Mouse (Mus musculus) left cerebral cortex, adult 9 months (tissue): ENCODE measurements at regions not wholly inside any gene's neighbourhood (a gene's known extent, or its start where the extent isn't known, plus 50 kb on each side); places are given as distances from the start of the nearest gene placed in this dataset.

ENCODE experiments used
- DNase-seq, 2 experiments: peaks; one replicate each; pipeline ENCODE4 v3.0.0; 2022; ENCODE audit warnings: low spot score in 2 of 2

DNA sequence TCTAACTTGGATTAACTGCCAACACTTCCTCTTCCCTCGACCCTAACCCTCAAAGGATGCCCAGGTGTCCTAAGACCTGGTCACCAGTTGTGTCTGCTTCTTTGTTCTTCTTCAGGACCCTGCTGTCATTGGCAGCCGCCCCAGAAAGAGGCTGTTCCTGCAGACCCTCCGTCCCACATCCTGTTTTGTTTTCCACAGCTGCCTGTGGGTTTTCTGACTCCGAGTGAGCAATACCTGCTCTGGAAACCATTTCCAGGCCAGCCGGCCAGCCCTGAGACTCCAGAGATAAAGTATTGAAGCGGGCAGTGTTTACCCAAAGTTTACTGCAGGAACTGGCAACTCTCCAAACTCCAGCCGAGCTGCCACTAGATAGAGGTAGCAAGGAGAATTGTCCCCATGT, 337.2 kb upstream of the Noct start:
- DNase-seq, result no peak

DNA sequence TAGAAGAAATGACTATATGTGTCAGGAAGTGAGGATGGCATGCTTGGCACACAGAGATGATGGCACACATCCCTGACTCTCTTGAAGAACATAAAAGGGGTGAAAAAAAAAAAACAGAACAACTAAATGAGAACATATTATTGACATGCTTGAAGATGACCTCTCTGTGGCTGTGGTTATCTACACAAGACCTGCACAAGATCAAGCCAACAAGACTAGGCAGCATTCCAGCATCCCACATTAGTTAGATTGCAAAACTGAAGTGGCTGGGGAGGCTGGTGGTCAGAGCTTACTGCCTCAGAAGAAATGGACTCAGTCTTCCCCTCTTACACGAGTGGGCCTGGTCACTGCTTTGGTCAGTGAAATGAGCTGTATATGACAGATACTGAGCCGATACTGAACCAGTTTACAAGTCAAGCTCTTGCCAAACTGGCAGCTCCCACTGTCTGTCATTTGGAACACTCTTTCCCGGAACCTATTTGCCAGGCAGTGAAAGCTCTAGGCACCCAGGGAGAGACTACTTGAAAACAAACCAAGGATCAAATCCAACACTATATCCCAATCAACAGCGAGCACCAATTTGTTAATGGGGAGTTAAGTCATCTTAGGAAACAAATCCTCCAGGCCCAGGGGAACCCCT, 335.6 kb upstream of the Noct start:
- DNase-seq, result no peak

DNA sequence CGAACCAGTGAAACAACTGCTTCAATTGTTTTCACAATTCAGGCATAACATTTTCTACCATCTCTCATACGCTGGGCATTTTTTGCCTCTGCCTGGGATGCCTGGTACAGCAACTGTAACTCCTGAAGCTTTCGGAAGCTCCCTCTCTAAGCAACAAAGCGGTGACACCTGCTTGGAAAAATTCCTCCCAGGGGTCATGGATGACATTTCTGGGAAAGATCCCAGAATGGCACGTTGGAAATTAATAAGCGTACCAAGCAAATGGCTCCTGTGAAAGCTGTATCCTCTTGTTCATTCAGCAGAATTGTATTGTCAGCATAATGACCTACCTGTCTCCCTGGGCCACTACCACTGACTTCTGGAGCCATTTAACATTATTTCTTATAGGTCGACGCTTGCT, 333.7 kb upstream of the Noct start:
- no peak for DNase-seq

DNA sequence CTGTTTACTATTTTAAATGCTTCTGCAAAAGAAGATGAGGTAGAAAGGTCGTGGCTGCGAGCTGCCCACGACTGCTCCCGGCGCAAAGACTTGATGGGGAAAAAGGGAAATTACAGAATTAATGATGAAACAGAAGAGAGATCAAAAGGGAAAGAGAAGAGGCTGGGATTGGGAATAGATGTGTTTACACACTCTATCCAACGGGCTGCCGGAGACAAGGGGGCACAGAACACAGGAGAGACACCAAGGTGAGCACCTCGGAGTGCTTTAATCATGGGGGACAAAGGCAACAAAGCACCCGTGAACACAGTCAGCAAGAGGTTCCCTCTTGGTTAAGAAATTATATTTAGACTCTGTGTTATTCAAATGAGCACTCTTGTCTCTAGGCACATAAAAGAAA, 326.1 kb upstream of the Noct start:
- DNase-seq, result no peak

DNA sequence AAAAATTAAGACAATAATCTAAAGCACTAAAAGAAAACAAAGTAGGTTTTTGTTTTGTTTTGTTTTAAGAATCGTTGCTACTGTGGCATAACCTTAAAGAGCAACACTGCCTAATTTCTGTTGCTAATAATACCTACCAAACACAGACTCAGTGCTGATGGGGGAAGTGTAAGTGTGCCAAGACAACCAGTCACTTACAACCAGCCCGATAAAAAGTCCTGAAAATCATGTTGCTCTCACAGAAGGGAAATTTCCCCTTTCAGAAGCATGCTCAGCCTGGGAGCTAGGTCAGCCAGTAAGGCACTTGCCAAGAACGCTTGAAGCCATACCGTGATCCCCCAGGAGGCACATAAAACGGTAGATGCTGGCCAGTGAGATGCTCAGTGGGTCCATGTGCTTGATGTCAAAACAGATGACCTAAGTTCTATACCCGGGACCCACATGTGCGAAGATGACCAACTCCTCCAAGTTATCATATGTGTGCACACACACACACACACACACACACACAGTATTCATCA, 324.4 kb upstream of the Noct start:
- DNase-seq, result no peak

DNA sequence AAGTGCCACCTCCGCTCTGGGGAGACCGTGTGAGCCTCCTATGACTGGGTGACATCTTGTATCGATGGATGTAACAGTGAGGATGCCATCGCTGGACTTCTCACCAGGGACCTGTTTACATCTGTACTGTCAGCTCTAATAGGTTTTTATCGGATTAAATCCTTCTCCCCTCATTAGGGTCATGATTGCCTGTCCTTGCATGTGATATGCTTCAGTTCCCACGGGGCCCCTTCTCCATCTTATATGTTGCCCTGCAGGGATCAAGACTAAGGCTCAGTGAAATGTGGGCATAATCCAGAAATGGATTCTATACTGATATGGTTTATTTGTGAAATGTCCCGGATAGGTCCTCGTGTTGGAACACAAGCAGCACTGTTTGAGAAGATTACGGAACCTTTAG, 323.7 kb upstream of the Noct start:
- DNase-seq, result no peak

DNA sequence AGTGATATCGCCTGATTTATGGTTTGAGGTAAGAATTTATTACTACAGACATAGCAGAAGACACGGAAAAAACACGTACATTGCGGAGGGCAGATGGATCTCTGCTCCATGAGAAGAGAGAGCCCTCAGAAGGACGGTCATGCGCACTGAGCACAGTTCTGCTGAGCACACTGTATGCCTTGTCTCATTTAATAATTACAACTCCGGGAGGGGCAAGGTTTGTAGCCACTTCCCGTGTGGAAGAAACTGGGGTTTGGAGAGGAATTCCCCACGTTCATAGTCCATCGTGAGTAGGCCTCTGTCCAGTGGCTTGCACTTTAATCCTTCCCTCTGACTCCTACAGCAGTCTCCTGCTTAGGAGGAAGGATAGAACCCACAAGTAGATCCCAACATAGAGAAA, 322.9 kb upstream of the Noct start:
- DNase-seq, result no peak

DNA sequence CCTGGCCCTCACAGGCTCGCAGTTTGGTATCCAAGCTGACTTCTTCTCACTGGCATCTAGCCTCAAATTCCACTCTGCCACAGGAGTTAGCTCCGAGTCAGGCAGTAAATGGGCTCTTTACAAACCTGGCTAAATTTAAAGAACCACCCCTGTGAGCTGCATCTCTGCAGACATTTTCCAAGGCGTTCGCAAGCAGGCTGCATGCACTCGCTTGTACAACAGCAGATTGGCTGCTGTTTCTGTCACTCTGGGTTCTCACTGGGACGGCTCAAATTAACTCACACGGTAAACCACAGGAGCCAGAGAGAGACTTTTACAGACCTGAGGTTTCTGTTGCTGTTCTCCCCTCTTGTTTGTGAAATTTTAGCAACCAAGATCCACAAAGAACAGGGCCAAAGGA, 321.3 kb upstream of the Noct start:
- DNase-seq, result peak in 1 of 2 experiments; percentile 69

DNA sequence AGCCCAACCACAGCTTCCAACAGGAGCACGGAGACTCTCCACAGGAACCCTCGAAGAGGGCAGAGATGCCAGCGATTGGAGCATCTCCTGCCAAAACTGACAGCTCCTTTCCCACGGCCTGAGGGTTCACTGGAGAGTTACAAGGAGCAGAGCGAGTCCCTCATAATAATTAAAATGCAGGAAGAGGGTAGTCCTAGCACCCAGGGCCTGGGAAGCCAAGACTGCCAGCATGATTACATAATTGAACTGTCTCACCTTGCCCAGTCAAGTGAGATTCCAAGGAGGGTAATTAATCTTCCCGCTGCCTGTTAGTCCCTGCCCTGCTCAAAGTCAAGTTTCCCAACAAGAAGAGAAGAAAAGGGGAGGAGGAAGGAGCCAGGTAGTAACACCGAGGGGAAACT, 319.5 kb upstream of the Noct start:
- no peak for DNase-seq

DNA sequence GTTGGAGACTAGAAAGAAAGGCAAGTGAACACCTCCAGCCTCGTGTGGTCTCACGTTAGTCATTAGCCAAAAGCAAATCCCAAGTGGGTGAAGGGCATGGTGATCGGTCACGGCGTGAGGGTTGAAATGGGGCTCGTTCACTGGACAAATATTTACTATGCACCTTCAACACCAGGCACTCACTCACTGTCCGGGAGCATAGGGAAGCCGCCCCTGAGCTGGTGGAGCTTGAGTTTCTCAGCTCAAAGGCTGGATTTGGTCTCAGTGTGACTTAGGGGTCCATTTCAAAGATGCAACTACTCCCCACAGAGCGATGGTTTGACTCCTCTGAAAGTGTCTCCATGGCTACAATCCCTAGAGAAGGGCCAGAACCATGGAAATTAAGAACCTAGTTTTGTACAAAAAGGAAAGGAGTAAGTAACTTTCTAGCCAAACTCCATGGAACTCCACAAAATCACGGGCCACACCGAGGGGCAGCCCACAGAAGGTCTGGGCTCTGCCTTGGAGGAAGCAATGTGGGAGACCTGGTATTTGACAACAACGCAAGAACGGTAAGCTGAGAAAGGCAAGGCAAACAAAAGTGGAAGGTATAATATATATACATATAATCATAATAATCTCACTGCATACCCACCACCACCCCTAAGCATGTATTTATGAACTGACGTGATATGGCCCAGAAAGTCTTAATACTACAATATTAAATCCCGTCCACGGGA, 318.8 kb upstream of the Noct start:
- DNase-seq, result no peak

DNA sequence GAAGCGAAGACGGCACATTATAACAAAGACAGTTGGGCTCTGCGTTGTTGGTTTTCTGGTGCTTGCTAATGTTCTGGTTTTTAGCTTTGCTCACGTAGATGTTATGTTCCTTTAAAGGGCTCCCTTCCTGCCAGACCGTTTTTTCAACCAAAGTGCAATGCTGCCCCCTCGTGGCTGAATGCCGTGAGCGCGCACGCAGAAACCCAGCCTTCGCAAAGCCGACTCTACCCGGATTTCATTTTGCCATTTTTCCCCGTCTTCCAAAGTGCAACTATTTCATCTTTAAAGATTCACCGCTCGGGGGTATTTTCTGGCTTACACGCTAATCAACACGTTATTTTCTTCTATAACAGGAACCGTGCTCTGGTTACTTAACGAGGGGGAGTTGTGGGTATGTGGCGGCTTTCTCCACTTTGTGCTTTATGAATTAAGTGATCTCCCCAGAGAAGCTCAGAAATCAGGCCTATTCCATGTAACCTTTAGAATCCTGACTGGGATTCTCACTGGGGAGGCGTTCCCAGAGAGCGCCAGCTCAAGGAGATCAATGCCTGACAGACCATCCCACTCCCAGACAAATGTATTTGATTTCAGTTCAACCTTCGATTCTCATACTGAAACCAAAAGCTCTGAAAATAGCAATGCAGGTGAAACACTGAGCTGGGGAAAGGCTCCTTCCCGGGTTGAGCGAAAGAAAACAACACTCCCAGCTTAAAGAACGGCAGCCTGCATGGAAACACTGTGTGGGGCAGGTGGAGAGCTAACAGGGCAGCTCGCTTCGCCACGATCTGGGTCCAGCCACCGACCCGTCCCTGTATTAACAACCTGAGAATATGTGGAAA, 318.0 kb upstream of the Noct start:
- DNase-seq, result peak; percentile 77 to 96

DNA sequence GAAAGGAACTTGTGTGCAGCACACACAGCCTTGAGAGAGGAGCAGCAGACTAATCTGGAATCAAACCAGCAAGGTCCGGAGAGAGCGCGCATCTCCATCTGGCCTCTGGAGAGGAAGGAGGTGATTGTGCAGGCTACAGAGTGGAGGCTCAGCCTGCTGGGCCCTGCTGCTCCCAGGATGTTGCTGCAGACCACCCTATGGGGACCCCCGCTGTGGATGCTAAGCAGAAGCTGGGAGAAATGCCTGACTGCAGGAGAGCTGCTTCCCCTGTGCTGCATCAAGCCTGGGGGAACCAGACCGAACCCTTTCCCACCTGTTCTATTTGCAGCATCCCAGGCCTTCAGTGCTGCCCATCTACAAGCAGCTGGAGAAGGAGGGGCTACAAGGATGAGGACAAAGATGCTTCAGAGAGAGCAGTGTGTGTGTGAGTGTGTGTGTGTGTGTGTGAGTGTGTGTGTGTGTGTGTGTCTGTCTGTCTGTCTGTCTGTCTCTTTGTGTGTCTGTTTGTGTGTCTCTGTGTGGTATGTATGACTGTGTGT, 311.2 kb upstream of the Noct start:
- DNase-seq, result no peak

DNA sequence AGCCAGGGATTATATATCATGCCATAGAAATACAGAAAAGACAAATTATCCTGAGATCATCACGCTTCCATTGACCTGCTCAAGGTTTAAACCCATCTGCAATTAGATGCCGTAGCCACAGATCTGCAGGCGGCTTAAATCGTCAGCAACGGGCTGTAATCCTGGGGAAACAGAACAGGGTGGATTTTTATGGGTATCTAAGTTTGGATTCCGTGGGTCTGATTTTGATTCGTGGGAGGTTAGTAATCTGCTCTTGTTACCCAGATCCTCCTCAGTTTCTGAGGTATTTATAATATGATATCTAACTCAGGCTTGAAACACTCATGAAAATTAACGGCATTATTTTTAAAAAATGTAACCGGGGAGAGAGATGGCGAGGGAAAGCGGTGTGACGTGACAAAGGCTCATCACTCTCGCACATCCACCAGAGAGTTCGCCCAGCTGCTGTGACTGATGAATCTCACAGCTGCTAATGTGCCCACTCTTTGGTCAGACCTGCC, 309.3 kb upstream of the Noct start:
- DNase-seq, result peak in 1 of 2 experiments; percentile 20

DNA sequence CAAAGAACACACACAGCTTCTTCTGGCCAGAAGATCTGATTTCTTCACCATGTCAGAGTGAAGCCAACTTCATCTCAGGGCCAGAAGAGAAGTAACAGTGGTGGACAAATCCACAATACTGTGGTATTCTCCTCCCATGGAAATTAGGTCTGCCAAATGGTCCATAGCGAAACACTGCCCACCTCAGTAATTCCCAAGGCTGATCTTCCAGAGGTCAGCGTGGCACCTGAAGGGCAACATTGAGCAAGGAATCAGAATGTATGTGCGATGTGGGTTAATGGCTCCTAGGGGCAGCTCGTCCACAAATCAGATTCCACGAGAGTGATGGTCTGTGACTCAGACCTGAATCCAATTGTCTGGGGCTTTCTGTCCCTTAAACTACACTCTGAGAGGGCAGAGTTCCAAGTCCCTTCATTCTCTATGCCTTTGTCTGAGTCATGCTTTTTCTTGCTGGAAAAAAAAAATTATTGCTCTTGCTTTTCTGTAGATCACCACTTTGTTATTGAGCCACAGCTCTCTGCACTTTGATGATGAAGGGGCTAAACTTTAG, 307.9 kb upstream of the Noct start:
- DNase-seq, result no peak

DNA sequence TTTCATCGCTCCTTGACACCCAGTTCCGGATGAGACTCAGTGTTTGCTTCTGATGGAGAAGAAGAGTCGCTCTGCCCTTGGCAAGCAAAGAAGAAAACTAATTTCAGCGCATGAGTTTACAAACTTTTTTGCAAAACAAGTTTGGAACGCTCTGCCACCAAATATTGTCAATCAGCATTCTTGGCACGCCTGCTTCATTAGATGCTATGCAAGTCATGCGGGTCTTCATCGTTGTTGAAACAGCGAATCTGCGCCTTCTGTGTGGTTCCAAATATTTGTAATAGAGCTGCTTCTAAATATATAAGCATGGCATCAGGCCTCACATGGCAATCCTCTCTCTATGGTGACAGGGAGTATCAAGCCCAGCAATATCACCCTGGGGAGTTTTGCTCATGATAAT, 301.9 kb upstream of the Noct start:
- no peak for DNase-seq

DNA sequence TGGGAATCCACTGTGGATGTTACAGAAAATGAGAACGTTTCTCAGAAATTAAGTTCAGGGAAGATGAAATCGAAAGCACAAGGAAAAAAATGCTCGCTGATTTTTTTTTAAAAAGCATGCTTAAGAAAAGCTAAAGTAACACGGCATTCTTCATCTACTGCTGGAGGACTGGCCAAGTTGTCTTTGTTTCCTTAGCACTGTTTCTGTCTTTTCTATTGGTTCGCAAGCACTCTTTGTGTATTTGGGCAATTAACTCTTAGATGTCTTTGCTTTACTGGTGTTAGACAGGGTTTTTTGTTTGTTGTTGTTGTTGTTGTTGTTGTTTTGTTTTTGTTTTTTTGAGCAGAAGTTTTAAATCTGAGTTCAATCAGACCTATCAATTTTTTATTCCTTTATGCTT, 301.4 kb upstream of the Noct start:
- DNase-seq, result no peak

DNA sequence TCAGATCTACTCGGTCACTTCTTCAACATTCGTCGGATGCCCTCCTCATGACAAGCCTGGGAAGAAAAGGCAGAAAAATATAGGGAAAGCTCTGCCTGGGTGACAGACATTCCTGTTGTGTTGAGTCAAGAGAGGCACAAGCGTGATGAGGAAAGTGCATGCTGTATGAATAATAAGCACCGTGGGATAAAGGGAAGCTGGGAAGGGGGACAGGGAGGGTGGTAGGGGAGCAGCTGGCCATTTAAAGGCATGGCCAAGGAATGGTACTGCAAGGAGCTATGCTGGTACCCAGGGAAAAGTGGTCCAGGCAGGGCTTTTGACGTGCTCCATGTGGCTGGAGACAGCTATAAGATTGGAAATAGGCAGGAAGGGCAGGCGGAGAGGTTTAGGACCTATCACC, 300.9 kb upstream of the Noct start:
- no peak for DNase-seq

DNA sequence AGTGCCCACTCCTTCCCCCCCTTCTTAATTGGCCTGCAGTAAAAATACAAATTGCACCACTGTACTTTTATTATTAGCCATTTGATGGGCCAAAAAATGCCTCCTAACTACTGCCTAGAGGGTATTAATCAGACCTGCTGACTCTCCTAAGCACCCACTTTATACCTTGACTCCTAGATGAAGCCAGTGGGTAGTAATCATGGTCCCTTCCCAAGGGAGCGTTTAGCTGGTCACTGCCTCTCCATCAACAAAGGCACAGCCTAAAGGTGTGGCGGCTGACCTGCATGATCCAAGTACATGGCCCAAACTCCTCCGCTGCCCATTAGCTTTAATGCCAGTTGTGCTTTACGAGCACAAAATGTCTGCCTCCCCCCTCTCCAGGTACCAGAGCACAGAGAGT, 296.9 kb upstream of the Noct start:
- no peak for DNase-seq

DNA sequence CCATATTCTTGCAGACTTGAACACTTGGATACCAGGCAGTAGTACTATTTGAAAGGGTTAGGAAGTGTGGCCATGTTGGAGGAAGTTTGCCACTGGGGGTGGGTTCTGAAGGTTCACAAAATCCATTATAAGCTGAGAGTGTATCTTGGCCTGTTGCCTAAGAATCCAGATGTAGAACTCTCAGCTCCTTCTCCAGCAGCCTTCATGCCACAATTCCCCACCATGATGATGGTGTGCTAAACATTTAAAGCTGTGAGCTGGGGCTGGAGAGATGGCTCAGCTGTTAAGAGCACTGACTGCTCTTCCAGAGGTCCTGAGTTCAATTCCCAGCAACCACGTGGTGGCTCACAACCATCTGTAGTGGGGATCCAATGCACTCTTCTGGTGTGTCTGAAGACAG, 295.2 kb upstream of the Noct start:
- no peak for DNase-seq

DNA sequence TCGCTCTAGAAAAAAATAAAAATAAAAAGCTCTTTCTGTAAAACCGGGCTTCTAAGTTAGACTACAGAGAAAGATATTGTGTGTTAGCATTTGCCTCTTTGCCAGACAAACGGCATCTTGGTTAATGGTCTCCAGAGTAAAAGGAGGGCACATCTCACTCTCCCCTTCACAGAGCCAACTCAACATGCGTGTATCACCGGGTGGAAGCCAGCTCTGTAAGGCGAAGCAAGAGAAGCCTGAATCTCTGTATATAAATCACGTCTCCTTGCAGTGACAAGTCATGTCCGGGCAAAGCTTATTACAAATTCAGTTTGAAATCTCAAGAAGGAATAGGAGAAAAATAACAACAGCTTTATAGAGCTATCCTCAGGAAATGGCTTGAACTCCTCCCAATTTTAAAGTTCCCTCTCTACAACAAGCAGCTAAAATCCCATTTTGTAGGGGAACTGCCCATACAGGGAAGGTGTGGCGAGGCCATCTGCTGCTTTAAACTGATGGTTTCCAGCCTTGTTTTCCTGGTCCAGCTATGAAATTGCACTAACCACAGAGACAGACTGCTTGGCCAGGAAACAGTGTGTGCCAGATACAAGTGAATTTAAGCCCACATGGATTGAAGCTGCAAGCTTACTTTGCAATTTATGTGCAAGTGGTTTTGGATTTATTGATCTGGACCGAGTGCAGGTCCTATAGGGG, 291.7 kb upstream of the Noct start:
- DNase-seq, result peak in 1 of 2 experiments; percentile 36

DNA sequence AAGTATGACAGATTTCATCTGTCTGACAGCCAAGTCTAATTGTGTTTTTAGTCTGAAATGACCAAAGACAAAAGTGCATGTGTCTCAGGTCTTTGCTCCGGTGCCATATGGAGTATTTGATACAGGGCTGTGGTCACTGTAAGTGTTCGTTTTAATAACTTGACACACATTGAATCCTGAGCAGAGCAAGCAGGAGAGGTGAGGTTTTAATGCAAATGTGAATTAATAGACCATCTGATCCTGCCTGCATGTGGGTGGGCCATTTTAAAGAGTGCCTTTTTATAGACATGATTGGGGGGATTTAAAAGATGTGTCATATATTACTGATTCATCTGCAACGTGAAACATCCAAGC, 291.2 kb upstream of the Noct start:
- no peak for DNase-seq
